Mouse (Mus musculus) bone marrow, adult 2 months (tissue): ENCODE results near the gene Prkaa1.

Source experiments
- CTCF ChIP-seq: fragments of 200-500 bp; IDR thresholded peaks from 2 replicates; pipeline ENCODE4 v1.5.1; 2011; ENCODE audit warnings: low read length, control low read depth; ENCODE audit not compliant: control insufficient read depth, insufficient read depth
- POLR2A ChIP-seq: fragments of 200-500 bp; IDR thresholded peaks from 2 replicates; pipeline ENCODE4 v1.6.1; 2011; ENCODE audit warnings: low read depth, mild to moderate bottlenecking, control low read depth, low read length, borderline replicate concordance; ENCODE audit not compliant: control insufficient read depth

DNA sequence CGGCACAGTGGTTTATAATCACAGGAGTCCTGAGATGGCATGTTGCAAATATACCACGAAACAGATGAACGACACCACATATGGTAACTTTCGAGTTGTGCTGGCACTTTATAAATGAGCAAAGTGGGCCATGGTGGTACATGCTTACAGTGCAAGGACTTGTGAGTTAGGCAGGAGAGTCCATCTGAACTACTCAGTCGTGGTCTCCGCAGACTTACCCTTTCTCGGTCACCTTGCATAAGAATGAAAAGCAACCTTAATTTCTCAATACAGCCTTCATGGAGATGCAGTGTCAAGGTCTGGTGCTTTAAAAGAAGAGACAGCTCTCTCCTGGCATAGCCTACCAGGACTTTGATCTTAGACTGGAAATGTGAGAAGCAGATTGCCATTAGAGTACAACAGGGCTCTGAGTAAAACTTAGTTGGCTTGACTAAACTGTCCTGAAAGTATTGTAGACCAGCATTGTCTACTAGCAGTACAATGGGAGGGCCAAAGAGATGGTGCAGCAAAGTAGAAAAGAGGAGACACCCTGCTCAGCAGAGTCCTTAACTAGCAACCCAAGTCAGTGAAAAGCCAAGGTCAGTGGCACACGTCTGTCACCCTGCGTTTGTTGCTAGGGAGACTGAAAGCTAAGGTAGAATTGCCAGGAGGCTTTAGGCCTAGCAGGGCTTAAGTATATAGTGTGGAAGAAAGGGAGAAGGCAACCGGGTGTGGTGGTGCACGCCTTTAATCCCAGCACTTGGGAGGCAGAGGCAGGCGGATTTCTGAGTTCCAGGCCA, 21.9 kb upstream of the Prkaa1 start:
- TF ChIP-seq CTCF (no peak), POLR2A (no peak)
